Mouse (Mus musculus): Measurements from ENCODE around the gene Dhx8. TPM values are rescaled to one million over a fixed set of nuclear protein-coding genes. Genes with fewer than 3 reads are reported as not detected.
A peak's percentile ranks its signal among the peaks of the same experiment; 100 is the strongest.

The Dhx8 gene
- total RNA-seq (2021) = 10 to 100 TPM; 37.2 to 41.2 TPM

DNA sequence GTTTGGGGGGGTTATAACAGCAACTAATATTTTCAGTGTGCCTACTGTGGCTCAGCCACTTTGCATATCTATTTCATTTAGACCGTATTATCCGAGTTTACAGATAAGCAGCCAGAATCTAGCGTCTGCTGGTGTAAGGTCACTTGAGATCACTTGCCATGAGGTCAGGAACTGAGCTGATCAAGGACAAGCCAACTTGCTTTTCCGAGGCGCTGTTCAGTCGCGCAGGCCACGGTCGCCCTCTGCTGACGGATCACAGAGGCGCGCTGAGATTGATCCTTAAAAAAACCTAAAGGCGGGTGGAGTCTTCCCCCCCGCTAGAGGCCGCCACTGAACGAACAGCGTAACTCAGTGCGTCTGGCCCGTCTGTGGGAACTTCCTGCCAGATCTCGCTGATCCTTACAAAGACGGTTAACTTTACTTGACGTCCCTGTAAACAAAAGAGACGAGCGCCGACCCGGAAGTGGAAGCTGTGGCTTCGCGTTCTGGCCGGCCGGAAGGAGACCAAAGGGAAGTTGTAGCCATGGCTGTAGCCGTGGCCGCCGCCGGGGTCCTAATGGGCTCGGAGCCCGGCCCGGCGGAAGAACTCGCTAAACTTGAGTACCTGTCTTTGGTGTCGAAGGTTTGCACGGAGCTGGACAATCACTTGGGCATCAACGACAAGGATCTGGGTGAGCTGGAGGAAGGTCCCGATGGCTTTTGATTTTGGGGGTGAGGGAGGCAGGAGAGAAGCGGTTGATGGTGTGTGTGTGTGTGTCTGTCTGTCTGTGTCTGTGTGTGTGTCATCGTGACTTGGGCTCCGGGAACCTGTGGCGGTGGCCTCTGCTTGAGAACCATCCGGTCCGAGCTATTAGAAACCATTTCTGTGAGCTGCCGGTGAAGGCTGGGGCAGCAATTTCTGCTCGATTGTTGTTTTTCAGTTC lies at the start of gene Dhx8:
Gene Dhx8 (plus strand): TSS at position 402 of the 923 bp plus-strand sequence.
- DNase-seq = peak; percentile 99
- intact Hi-C loops (cut with DNase I) = loop anchor here (2.0 kb wide), 1 partner anchor 74 kb away; no protein-coding TSS in a partner anchor

DNA sequence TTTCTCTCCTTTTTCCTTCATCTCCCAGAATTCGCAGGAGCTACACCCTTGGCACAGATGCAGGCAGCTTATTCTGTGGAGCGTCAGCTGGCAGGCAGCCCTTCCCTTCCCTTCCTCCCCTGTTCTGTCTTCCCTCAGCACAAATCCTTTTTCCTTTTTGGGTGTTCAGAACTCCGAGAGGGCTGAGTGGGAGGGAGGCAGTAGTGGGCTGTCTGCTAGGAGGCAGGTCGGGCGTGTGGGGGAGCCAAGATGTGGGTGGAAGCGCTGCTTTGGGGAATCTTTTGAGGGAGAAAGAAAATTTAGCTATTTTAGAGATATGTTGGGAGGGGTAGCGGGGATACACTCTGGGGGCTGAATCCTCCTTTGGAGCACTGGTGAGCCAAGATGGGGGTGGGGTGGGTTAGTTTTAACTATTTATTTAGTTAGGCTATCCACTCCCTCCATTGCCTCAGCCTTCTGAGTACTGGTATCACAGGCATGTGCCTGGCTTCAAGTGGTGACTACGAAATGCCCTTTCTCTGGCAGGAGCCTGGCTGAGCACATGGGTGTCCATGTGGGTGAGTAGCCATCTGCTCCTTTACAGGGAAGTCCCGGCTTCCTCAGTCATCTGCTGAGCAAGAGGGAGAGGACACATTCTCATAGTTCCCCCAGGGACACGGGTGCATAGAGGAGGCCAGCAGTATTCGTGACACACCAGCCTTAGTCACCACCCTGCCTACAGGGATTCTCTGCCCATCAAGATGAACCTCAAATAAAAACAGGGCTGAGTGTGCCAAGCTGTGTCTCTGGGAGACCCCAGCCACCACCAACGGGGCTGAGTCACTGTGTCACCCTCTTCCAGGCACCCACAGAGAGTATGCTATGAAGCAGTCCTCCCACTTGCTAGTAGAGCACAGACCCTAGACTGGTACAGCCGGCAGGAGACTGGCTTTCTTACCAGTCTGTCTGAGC lies 45.1 kb upstream of the Dhx8 start:
- intact Hi-C loops (cut with DNase I) = no loop called here

DNA sequence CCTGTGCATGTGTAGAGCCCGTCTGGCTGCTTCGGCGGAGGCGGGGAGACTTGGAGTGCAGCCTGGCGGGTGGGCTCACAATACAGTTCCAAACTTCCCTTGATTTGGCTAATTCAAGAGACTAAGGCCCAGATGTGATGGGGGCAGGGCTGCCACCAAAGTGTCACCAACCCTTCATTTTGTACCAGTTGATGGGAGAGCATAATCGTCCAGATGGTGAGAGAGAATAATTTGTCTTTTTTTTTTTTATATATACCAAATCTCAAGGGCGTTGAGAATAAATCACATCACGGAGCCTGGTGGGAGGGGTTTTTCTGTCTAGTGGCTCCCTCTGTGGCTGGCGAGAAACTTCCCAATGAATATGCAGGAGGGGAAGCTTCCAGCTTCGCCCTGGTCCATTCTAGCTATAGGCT lies 43.0 kb upstream of the Dhx8 start:
- intact Hi-C loops (cut with DNase I) = no loop called here
- DNase-seq = peak; percentile 52

More for the DNA sequence above, 45.1 kb upstream of the Dhx8 start:
- peak; percentile 67 for DNase-seq

DNA sequence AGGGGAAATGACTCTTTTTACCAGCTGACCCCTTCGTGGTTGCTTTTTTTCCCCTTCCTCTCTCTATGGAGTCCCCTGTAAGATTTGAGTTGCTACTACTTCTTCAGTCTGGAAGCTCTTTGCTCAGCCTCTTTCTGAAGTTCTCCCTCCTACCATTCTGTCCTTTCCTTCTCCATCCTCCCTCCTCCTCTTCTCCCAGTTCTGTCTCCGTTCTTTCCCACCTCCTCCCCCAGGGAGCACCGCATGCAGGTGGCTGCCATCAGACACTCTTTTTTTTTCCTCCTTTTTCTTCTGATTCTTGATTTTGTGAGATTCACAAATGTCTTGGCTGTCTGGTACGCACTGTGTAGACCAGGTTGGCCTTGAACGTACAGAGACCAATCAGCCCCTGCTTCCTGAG lies 42.4 kb upstream of the Dhx8 start:
- intact Hi-C loops (cut with DNase I) = no loop called here
- DNase-seq = no peak

DNA sequence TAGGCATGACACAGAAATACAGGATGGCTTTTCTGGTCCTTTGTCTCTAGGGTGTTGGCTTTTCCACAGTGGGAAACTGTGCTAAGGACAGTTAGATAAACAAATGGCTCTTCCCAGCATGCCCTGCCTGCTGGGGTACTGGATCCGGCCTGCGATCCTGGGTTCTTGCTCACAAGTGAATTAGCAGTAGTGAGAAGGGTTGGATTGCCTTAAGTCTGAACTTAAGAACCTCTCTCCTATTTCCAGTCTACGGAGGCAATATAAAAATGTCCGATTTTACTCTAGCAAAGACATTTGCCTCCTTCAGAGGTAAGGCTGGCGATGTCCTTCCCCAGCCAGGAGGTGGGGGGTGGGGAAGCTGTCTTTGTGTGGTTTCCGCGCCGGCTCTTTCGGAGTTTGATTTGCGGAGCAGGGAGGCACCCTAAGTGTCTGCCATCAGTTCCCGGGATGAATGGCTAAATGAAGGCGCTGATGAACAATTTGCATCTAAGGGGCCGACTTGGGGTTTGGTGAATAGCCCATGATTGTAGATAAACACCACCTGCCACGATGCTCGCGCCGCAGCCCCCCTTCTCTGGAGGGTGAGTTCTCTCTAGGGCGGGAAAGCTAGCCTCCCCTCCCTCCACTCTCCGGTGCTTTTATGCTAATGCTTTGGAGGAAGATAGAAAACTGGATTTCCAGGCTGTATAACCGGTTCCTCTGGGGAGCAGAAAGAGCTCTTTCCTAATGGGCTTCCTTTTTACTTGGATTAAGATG lies 36.6 kb upstream of the Dhx8 start:
- intact Hi-C loops (cut with DNase I) = no loop called here
- DNase-seq = peak; percentile 60

DNA sequence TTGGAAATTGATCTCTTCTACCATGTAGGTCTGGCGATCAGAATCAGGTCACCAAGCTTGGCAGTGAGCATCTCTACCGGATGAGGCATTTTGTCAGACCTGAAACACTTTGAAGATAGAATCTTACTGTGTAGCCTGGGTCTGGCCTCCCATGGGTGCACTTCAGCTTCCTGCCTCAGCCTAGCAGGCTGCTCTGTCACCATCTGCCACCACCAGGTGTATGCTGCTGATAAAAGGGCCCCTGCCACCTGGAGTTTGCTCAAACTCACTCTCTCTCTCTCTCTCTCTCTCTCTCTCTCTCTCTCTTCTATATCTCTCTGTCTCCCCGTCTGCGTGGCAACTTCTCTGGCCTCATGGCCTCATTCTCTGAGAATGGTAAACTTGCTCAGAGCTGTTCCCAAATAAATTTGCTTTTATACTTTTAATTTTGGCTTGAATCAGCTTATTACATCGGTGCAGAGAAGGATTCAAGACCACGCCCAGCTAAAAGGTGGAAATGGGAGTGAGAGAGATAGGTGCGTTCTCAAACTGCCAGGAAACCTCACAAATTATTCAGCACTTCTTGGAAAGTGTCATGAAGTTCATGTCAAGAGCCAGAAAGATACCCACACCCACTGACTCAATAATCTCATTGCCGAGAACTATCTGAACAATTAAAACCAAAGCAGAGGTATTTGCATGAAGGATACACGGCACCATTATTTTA lies 35.4 kb upstream of the Dhx8 start:
- DNase-seq = no peak
- intact Hi-C loops (cut with DNase I) = no loop called here

DNA sequence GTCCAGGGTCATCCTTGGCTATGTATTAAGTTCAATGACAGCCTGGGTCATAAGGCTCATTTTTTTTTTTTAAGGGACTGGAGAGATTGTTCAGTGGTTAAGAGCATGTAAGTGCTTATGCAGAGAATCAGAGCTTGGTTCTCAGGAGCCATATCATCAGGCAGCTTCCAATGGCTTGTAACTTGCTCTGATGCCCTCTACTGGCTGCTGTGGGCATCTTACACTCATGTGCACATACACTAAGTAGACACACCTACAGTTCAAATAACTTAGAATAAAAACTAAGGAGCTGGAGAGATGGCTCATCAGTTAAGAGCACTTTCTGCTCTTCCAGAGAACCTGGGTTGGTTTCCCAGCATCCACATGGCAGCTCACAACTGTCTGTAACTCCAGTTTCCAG lies 34.6 kb upstream of the Dhx8 start:
- no peak for DNase-seq
- intact Hi-C loops (cut with DNase I) = no loop called here

DNA sequence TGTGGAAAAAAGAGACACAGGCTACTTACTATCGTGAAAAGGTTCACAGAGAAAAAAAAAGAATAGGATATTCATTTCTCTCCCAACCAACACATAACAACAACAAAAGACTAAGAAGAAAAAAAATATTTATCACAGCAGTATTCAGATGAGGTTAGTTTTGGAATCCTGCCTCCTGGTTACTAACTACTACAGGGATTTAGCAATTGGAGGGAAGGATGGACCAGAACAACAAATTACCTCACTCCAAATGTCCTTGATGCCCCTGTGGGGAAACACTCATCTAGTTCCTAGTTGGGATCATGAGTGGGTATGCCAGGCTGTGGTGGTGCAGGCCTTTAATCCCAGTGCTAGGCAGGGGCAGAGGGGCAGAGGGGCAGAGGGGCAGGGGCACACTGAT lies 33.2 kb upstream of the Dhx8 start:
- intact Hi-C loops (cut with DNase I) = no loop called here
- DNase-seq = no peak

DNA sequence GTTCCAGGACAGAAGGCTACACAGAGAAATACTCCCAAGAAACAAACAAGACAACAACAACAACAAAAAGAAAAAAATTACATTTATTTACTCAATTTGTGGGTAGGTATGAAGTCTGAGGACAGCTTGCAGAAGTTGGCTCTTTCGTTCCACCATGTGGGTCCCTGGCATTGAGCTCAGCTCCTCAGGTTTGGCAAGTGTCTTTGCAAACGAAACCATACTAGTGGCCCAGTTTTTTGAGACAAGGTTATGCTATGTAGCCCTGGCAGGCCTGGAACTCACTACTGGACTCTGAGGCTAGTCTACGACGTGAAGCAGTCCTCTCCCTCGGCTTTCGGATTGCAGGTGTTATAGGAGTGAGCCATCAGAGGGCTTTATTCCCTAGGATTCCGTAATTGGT lies 32.7 kb upstream of the Dhx8 start:
- DNase-seq = no peak
- intact Hi-C loops (cut with DNase I) = no loop called here

DNA sequence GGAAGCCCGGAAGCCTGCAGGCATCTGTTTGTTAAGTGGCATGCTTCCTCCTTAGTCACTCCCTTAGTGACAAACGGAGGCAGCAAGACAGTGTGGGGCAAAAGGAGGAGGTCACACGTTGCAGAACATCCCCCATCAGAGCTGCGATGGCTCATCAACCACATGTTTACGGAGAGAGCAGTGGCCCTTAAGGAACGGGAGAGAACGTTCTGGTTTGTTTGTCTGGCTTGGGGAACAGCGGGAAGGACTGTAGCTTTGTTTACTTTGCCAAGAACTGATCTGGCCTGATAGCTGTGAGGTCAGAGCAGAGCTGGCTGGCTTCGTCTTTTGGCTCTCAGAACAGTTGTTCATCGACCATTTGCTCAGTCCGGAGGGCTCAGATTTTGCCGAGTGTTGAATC lies 32.3 kb upstream of the Dhx8 start:
- peak; percentile 19 for DNase-seq
- intact Hi-C loops (cut with DNase I) = no loop called here

DNA sequence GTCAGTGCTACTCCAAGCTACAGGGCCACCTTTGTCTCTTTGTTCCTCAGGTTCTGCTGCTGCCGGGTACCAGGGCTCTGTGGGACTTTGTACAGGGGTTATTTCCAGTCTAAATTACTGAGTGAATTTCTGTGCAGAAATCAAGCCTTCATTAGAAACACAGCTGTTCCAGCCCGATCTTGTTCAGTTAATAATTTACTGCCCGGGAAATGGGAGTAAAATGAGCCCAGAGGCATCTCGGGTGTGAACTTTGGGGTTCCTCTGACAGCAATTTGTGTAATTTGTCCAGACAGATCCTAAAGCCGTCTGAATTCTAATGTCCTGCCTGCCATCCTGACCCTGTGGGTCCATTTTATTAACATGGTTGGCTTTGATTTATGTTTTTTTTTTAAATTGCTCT lies 28.6 kb upstream of the Dhx8 start:
- intact Hi-C loops (cut with DNase I) = no loop called here
- no peak for DNase-seq

DNA sequence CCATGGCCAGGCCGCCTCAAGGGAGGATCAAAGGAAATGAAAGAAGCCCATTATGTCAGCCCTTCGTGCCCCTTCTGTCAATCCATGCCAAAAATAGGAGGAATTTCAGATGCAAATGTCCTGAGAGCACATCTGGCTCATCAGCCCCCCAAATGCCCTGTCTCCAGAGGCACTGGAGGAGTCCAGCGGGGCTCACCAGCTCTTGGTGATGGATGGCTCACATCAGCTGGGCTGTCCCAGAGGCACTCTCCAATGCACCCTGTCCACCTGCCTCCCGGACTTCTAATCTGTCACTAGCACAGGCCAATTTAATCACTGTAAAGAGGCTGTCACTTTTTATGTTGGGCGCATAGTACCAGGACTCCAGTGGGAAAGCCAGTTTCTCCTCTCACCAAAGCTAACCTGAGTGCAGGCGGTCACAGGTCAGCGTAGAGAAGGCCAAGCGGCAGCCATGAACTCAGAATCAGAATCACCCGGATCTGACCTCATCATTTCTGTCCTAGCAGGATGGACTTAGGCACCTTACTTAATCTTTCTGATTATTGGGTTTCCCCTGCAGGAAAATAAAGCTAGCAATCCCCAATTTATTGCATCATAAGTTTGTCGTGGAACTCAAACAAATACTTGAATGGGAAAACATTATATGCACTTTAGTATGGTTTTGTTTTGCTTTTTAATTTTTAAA lies 25.8 kb upstream of the Dhx8 start:
- intact Hi-C loops (cut with DNase I) = no loop called here
- no peak for DNase-seq

DNA sequence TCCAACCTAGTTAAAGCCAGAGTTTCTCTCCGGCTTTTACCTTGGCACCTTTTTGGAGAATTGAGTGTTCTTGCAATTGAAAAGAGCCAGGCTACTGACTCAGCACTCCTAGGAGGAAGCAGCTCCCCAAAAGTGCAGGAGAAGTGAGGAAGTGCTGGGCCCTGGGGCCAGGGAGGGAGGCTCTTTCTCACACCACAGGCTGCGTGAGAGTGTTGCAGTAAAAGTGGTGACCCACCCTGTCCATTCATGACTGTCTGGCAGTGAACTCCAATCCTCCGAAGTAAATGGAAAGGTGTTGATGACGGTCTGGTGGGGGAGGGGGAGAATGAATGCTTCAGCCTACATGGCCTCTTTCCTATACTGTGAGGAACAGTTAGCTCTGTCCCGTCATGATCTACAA lies 24.2 kb upstream of the Dhx8 start:
- no peak for DNase-seq
- intact Hi-C loops (cut with DNase I) = no loop called here

DNA sequence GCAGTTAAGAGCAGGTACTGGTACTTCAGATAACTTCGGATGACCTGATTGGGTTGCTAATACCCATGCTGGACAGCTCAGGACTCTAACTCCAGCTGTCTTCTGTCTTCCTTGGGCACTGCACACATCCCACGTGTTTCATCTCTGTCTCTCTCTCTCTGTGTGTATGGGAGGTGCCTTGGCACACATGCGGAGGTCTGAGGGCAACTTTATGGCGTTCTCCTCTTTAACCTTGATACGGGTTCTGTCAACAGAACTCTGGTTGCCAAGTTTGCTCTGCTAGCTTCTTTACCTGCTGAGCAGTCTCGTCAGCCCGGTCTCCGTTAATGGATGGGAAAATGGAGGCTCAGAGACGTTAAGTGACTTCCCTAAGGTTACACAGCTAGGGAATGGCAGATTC lies 19.9 kb upstream of the Dhx8 start:
- DNase-seq = no peak
- intact Hi-C loops (cut with DNase I) = no loop called here

DNA sequence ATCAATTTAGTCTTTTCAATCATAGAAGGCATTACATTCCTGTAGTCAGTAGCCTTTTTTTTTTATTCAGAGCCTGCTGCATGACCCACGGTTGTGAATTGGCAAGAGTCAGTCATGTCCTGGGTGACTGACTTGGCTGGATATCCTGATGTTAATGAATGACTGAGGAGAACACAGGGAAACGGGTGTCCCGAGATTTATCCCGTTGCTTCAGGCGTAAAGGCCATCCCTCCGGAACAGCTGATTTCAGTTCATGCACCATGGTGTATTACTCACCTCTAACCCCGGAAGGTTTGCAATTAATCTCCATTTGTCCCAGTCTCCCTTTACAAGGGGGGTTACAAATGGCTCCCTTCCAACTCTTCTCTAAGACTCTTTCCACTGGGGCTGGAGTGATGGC lies 18.7 kb upstream of the Dhx8 start:
- intact Hi-C loops (cut with DNase I) = no loop called here
- DNase-seq = no peak

DNA sequence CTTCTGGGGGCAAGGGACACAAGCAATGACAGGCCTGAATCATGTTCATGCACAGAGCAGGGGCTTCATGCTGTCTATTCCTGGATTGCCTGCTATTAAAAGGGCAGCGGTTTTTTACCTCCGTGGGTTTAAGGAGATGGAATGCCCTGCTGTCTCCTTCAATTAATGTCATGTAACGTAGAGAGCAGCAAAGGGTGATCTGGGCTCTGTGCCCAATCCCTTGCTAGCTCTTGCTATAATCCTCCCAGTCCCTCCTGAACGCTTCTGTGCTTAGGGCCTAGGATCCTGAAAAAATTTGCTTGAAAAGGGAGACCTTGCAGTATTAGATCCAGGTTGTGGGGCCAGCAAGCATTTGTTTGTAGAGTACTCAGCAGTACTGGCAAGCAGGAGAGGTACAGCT lies 14.4 kb upstream of the Dhx8 start:
- DNase-seq = peak; percentile 36

DNA sequence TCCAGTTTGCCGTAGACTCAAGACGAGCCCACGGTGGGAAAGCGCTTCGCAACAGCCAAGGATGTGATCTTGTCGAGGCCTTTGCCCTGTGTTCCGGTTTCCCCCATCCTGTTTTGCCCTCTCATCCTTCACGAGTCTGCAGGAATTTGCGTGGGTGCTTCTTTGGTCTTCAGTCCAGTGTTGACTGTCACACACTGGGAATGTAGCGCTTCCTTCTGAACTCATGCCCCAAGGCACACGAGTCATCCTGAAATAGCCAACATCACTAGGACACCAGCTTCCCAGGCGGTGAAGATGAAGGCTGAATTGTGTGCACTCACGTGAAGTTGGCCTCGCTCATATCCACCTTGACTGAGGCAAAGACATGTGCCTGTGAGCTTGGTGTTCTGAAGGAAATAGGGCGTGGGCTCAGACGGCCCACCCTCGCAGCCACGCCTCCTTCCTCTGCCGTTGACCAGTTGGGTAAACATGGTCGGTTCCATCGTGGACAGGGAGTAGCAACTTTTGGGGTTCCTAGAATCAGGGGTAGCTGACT lies 12.7 kb upstream of the Dhx8 start:
- no peak for DNase-seq
- intact Hi-C loops (cut with DNase I) = no loop called here

More for the DNA sequence above, 14.4 kb upstream of the Dhx8 start:
- intact Hi-C loops (cut with DNase I) = no loop called here

DNA sequence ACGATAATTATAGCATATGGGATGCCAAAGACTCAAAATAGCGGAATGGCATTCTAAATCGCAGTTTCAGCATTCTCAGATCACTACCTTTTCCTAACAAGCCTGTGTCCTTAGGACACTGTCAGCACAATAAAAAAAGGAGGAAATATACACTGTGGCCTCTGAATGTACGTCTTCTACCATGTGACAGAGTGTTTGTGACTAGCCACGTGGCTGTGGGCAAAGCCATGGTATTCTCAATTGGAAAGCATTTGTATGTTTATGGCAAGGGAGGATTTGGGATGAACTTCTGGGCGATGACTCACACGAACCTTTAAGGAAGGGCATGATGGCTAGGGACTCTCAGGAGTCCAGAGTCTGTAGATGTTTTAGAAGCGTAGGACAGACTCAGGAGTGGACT lies 7.7 kb upstream of the Dhx8 start:
- no peak for DNase-seq
- intact Hi-C loops (cut with DNase I) = no loop called here

DNA sequence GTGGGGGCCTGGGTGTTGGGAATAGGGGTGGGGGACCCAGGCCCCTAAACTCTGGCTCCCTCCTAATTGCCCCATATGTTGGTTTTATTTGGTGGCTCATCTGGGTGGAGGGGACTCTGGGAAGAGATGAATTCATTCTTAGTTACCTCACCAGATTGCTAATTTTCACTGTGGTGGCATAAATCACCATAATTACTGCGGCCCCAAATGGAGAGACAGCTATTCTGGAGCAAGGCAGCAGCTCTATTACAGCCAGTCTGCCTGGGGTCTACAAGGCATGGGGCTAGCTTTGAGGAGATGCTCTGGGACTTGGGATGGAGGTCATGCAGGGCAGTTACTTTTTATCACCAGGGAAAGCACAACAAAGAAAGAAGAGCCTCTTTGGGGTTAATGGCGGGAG lies 6.0 kb upstream of the Dhx8 start:
- intact Hi-C loops (cut with DNase I) = no loop called here
- no peak for DNase-seq
